Mouse (Mus musculus) ovary, adult 18-20 months (tissue): ENCODE measurements around the gene Zfp59.
"Not testable (repeated sequence)": the region's sequence is repeated elsewhere in the genome, so short reads cannot be mapped to it uniquely, and the experiment has no call there.

Experiments
- DNase-seq: peaks from one replicate; pipeline ENCODE4 v3.0.0; 2022; ENCODE audit warnings: low spot score, mixed read lengths

The Zfp59 gene

DNA sequence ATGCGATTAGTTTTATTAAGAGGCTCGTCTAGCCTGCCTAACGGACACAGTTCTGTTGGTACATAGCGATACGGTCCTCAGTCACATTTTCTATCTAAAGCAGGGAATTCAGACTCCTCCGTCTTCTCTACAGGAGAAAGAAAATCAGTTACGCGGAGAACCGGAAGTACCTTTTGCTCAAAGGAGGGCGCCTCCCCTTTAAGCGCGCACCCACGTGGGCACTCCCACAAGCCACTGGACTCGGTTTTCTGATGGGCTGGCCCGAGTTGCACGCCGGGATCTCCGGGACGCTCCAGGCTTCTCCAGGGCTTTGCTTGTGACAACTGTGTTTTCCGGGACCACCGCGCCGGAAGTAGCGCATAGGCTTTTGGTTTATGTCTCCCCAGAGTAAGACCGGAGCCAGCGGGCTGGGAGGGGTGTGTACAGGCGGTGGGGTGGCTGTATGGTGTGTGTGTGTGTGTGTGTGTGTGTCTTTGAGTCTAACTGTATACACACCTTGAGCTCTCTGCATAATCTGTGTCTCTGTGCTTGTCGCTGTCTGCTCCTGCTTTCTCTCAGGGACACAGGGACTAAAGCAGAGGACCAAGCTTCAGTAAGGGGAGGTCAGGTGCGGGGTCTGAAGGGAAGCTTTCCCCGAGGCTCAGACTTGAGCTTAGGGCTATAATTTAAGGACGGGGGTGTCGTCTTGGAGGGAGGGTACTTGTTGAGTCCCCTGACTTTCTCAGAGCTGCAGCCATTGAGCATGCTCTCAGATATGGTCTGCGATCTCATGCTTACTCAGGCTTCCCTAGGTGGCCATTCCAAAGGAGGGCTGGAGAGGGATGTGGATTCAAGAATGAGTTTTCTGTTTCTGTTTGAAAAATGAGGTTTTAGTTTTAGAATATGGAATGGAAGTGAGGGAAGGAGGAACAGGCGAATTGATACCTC is at the start of gene Zfp59:
Zfp59 (plus strand) TSS at position 285 of the 927 bp plus-strand sequence.
- DNase-seq, result peak; percentile 85

DNA sequence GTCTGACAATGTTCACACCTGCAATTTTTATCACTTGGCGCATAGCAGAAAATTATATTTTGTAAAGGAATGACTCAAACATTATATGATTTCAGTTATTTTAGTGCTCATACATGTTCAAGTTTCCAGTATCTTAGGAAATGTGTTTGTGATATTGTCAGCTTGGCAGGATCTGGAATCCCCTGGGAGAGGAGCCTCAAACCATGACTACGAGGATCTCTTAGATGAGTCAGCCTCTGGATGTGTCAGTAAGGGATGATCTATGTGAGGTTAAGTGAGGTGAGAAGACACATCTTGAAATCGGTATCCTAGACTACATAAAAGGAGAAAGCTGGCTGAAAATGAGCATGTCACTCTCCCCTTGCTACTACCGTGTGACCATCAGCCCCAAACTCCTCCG is 49.1 kb upstream of the Zfp59 start:
- DNase-seq, result no peak

DNA sequence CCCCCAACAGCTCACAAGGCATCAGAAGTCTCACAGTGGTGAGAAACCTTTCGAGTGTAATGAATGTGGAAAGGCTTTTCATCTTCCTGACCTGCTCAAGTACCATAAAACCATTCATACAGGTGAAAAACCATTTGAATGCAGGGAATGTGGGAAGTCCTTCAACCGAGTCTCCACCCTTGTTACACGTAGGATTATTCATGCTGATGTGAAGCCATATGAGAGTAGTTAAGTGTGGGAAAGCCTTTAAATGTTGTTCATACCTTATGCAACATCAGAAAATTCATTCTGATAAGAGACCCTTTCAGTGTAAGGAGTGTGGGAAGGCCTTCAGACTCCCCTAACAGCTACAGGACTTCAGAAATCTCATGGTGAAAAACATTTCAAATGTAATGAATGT is 44.5 kb upstream of the Zfp59 start:
- not testable (repeated sequence) for DNase-seq

DNA sequence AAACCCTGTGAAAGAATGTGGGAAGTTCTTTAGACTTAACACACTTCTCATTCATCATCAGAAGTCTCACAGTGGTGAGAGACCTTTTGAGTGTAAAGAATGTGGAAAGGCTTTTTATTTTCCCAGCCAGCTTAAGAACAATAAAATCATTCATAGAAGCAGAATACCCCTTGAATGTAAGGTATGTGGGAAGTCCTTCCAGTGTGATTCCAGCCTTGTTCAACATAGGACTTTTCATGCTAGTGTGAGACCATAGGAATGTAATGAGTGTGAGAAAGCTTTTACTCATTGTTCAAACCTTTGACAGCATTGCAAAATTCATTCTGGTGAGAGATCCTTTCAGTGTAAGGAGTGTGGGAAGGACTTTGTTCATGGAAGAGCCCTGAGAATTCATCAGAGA is 43.8 kb upstream of the Zfp59 start:
- no peak for DNase-seq

DNA sequence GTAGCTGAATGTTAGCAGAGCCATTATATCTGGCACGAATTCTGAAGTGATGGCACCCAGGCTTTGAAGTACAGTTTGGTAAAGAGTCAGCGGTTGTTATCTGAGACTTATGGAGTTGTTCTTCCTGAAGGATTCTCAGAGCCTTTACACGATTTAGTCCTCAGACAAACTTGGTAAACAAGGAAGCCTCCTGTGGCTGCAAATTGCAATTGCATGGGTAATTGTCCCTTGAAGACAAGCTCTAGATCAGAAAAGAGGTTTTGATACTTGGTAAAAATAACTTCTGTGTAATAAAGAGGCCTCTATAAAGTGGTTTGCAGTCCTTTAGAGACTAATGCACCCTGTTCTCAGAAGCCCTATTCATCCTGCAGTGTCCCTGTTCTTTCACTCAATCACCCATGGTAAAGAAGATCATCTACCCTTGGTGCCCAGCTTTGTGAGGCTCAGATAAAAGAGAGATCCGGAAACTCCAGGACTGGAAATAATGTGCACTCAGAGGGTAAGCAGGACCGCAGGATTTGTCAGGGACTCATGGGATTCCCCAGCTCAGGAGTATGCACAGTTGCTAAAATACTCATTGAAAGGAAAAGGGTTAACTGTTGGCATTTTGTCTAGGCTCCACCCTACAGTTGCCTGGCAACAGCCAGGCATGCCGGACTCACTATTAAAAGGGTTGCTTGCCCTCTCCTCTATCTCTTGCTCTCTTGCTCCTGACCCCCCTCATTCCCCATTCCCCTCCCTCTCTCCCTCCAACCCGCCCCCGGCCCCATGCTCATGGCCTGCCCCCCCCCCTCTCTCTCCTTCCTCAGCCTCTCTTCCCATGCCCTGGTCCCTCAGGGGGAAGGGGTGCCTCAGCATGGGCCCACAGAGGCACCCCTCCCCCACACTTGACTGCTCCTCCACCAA is 40.2 kb upstream of the Zfp59 start:
- no peak for DNase-seq

DNA sequence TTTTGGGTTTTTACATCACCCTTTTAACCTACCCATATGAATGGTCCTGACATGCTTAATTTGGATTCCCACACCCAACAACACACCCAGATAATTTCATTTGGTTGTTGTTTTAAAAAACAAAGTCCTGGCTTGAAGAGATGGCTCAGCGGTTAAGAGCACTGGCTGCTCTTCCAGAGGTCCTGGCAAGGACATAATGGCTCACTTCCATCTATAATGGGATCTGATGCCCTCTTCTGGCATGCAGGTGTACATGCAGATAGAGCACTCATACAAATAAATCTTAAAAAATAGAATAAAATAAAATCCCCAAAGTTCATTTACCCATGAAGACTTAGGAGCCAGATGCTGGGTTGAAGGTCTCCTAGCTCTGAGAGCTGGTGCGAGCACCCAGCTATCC is 37.3 kb upstream of the Zfp59 start:
- no peak for DNase-seq

DNA sequence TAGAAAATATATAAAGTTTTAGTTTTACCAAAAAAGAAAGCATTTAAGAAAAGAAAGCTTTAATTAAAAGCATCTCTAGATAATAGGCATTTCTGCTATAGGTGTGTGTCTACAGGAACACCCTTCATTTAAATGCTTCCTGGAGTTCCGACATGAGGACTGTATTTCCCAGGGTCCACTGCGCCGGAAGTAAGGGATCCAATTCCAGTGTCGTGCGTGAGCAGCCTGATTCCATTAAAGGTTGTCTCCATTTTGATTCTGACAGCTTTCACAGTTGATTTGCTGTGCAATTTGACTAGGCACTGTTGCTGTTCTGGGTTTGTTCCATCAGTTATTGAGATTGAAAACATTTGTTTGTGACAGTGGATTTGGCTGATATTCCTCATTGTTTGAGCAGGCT is 35.4 kb upstream of the Zfp59 start:
- no peak for DNase-seq

DNA sequence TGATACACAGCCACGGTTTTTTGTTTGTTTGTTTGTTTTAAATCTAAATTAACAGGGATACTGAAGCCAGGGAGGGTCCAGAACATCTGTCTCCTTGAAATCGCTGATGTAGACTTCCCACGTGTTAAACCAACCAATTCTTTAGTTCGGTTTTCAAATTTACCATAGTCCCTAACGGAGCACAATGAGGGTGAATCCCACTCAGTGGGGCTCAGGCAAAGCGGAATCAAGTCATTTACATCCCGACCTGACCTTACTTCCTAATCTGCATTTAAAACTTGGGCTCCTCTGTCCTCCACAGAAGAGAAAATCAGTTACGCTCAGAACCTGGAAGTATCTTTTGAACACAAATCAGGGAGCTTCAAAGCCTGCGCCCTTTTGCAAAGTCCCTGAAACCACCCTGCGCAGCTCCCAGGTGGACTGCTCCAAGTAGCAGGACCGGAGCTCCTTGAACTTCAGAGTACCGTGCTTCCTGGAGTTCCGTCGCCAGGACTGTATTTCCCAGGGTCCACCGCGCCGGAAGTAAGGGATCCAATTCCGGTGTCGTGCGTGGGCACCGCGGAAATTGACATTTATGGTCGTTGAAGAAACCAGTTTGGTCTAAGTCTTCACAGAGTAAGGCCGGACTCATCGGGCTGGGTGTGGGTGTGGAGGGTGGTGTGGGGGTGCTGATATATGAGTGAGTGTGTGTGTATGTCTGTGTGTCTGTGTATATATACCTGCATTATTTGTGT is 33.9 kb upstream of the Zfp59 start:
- DNase-seq, result peak; percentile 62

DNA sequence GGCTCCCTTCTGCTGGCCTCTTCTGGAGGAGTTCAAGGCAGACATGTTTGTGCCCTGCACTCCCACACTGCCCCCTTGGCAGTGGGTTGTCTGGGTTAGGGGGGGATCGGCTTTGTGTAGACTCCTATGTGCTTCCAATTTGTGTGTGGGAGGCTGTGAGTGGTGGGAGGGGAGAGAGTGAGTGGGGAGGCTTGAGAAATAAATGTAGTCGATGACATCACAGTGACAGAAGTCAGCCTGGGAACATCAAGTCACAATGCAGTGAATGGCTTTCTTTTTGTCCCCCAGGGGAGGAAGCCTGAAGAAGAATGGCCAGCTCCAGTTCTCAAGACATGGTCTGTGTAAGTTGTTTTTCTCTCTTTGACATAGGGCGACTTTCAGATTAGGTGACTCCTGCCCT is 31.5 kb upstream of the Zfp59 start, which contains the start of gene Zfp626:
Zfp626 (plus strand) TSS at position 301 of the 400 bp plus-strand sequence.
- DNase-seq, result not testable (repeated sequence)

DNA sequence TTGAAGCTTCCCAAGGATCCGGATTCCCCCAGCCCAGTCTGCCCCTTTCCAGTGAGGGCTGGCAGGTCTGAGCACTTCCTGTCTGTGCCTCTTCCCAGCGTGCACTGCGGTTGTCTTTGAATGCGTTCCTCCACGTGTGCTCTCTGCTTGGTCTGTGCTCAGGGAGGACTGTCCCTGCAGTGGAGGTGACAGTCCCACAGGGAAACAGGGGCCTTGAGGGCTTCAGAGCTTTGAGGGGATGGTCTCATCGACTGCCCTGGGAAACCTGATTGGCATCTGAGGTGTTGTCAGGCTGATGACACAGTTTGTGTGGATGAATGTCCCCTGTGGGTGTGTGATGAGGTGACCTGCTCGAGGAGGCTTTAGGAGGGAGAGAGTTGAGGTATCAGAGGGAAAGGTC is 31.1 kb upstream of the Zfp59 start:
- not testable (repeated sequence) for DNase-seq

DNA sequence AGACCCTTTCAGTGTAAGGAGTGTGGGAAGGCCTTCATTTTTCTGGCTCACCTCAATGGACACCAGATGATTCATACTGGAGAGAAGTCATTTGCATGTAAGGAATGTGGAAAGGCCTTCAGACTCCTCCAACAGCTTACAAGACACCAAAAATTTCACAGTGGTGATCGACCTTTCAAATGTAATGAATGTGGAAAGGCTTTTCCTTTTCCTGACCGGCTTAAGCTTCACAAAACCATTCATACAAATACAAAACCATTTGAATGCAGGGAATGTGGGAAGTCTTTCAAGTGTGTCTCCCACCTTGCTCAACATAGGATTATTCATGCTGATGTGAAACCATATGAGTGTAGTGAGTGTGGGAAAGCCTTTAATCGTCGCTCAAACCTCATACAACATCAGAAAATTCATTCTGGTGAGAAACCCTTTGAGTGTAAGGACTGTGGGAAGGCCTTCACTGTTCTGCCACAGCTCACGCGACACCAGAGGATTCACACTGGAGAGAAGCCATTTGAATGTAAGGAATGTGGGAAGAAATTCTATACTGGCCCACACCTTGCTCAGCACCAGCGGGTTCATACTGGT is 19.8 kb upstream of the Zfp59 start:
- DNase-seq, result no peak

DNA sequence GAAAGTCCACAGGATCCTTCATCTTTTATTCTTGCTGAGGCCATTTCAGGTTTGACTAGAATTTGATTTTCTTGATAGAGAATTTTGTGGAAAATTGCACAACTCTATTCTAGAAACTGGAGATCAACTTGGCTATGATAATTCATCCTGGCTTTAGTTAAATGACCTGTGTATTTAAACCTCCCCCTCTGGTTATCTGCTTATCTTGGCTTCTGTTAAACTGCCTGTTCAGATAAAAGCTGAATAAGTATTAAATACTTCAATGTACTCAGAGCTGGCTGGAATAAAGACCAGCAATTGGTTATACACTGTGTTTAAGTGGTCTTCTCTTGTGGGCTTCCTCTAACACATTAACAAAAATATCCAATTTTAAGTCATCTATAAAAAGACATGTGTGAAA is 15.8 kb upstream of the Zfp59 start:
- no peak for DNase-seq

DNA sequence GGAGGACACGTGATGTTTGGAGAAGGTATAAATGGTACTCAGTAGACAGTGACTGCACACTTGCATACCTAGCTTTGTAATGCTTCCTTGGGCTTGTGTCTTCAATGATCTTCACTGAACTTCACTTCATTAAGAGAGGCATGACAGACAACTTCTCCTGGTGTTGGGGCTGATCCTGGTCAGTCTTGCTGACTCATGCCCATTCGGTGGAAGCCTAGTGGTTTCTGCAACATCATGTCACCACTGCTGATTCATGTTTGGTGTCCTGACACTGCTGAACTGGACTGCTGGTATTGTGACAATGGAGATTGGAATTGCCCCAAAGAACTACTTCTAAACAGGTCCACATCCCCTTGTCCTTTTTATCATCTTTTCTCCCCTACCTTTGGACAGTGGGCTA is 4.3 kb upstream of the Zfp59 start:
- no peak for DNase-seq

DNA sequence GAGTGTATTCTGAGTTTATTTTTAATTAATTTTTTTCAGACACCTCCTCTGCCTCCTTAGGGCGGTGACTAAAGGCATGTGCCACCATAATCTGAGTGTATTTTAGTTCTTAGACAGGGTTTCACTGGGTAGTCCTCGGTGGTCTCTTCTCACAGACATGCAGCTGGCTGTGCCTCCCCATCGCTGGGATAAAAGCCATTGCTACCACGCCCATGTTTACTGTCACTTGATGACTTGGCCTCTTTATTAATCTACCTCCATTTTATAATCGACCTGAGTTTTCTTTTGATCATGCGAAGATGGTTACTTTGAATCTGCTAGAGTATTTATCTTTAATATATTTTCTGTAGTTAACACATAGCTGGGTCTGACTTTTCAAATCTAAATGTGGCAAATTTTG is 511 bp upstream of the Zfp59 start:
- no peak for DNase-seq

DNA sequence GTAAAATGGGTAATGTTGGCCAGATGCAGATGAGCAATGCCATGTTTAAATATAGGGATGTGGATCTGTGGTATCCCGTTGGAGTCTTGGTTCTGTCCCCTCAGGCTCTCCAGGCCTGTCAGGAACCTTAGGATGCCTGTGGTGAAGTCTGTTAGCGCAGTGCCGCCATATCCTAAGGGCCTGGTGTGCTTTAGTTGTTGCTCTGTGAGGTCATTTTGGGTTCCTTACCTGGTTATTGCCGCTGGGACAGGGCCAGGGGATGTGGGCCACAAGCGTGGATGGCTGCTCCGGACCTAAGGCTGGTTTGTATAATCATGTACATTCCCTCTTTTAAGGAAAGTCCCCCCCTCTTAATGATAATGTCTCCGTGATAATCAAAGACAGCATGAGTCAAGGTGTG is 1.2 kb downstream of the Zfp59 start:
- no peak for DNase-seq

DNA sequence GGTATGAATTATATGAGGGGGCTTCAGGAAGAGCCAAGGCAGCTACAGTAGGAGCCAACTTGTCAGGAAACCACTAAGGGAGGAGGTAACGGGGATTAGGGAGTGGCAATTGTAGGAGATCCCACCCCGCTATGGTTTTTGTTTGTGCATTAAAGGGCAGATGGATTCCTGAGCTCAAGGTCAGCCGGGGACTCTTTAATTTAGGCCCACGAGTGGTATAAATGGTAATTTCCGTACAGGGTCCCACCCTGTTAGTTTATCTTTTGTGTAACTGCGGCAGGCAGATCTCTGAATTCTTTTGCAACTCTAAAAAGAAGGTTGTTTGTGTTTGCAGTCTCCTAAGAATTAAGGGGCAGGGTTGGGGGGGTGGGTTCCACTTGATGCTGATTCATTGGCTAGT is 1.7 kb downstream of the Zfp59 start:
- no peak for DNase-seq

DNA sequence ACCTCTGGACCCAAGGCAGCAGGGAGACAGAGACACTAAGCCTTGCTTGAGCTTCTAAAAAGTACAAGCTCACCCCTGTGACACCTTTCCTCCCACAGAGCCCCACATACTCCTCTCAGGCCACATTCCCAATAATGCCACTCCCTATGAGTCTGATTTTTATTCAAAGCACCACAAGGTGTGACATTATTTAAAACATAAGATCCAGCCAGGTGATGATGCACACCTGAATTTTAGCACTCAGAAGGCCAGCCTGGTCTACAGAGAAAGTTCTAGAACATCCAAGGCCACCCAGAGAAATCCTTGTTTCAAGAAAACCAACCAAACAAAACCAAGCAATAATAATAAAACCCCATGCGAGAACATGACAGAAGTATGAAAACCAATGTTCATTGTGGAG is 18.8 kb downstream of the Zfp59 start, which contains the start of gene Zfp607a:
Zfp607a (plus strand) TSS at position 301 of the 400 bp plus-strand sequence.
- DNase-seq, result no peak

DNA sequence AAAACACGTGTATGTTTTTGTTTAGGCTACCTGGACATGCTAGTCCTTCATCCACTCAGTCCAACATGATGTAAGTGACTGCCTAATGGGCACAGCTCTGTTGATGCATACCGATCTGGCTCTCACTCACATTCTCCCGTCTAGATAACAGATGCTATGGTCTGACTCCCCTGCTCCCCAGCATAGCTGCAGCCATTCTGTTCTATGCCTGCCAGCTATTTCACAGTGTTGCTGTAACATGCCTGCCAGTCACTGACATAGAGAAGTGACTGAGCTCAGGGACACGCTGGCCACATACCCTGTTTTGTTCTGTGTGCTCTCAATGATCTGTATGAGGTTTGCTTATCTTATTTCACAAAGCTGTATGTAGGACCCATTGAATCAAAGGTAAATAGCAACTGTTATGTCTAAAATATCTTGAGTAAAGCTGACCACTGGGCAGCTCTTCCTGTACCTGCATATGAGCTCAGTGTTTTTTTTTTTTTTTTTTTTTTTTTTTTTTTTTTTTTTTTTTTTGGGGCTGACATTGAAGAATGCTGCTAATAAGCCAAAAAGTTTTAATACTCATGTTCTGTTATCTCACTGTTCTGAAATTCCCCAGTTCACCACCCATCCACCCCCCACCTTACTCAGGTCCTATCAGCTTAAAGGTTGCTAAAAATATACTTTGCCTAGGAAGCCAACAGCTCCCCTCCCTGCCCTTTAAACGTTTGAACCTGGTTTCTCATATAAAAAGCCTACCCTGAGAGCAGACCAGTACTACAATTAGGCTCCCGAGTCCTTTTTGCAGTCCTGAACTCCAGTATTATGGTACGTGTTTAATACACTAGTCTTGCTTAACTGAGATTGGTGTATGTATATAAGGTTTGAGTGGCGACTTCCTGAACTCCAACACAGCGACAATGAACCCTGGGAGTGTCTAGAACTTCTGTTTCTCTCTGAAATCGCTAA is 21.2 kb downstream of the Zfp59 start:
- DNase-seq, result no peak

DNA sequence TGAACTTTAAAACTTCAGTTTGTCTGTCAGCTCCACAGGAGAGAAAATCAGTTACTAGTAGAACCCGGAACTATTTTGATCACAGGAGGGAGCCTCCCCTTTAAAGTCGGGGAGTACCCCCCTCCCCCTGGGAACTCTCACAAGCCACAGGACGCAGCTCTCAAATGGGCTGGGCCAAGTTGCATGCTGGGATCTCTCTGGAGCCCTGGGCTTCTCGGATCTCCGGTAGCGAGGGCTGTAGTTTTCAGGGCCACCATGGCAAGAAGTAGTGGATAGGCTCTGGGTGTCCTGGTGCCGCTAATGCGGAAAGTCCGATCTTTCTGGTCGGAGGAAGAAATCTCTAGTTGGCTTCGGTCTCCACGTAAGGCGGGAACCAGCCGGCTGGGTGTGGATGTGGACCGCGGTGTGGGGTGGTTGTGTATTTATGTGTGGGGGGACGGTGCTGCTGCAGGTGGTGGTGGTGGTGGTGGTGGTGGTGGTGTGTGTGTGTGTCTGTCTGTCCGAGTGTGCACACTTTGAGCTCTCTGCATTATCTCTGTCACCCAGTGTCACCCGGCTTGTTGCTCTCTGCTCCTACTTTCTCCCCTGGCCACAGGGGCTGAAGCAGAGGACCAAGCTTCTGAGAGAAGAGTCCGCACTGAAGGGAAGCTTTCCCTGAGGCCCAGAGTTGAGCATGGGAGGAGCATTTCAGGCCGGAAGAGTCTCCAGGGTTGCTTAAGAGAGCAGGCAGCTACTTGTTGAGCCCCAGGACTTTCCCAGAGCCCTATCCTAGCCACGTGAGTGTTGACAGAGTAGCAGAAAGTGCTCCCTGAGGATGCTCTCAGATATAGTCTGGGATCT is 22.2 kb downstream of the Zfp59 start:
- DNase-seq, result peak; percentile 79

DNA sequence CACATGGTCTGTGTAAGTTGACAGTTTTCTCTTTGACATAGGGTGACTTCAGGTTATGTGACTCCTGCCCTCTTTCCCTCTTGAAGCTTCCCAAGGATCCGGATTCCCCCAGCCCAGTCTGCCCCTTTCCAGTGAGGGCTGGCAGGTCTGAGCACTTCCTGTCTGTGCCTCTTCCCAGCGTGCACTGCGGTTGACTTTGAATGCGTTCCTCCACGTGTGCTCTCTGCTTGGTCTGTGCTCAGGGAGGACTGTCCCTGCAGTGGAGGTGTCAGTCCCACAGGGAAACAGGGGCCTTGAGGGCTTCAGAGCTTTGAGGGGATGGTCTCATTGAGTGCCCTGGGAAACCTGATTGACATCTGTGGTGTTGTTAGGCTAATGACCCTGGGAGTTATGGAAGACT is 24.2 kb downstream of the Zfp59 start:
- not testable (repeated sequence) for DNase-seq
